Mouse (Mus musculus) thymus, adult 2 months (tissue): ENCODE measurements around the gene Kif13a.

Source experiments
- CTCF ChIP-seq: fragments of 200-500 bp; IDR thresholded peaks from 2 replicates; pipeline ENCODE4 v1.5.1; 2012; ENCODE audit warnings: mild to moderate bottlenecking, control low read depth, low read length, moderate library complexity, borderline replicate concordance; ENCODE audit not compliant: control insufficient read depth, poor library complexity, insufficient read depth; ENCODE audit errors: extremely low read depth
- POLR2A ChIP-seq: fragments of 200-500 bp; IDR thresholded peaks from 2 replicates; pipeline ENCODE4 v1.6.1; 2012; ENCODE audit warnings: mild to moderate bottlenecking, low read length, control low read depth, moderate library complexity; ENCODE audit not compliant: control insufficient read depth, poor library complexity, insufficient read depth; ENCODE audit errors: extremely low read depth

DNA sequence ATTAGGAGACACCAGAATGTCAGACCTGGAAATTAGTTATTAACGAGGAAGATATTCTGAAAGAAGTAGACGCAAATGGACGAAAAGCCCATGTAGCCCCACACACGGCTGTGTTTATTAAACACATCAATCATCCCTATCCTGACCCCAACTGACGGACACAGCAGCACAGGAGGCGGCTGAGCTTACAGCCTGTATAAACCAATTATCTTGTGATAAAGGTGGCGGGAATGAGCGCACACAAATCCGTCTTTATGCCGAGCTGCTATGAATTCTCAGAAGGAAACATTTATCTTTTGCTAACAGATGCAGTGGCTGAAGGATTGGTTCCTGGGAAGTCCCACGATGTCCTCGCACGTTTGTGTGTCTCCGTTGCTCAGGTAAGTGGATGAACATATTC, 48.9 kb downstream of the Kif13a start:
- TF ChIP-seq CTCF (no peak), POLR2A (no peak)
